13 mouse cellular contexts compared by ENCODE assay signal in the genomic region with DNA sequence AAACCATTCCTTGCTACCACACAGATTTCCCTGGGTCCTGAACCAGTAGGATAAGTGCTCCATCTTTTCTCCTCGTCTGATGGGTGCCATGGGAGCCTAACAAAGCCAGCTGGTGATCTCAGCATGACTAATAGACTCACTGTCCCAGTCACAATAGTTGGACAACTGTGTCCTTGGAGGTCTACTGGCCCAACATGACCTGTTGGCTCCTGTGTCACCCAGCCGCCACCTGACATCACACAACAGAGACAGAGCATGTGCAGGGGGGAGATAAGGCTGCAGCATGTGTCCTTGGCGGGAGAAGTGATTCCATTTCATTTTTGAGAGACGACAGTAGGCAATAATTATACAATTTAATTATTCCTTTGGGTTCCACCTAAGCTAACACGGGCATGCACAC.
"Had no signal": no experiment of that assay in that cellular context is flagged by ENCODE, and none has a peak within 500 bp of the region (broad histone marks: within the 10 kb centered on the region; RNA-seq: fewer than 3 reads in every experiment).

No protein-coding gene starts in this region.

- H3K9me3 ChIP-seq: limb, embryonic 15.5 days; liver, embryonic 12.5 days; megakaryocyte, embryonic 14.5 days; stomach, embryonic 15.5 days had no signal

- H3K9ac ChIP-seq: limb, embryonic 15.5 days; liver, embryonic 12.5 days; lung, embryonic 14.5 days; stomach, embryonic 15.5 days had no signal

- DNase-seq: kidney, adult 2 months; layer of hippocampus, adult 9-11 months; layer of hippocampus, postnatal 36 days; lung, embryonic 14.5 days; lung, postnatal 10 days; lung, postnatal 4 days; right cerebral cortex, postnatal 14 days; thymus, adult 2 months; thymus, postnatal 25 days had no signal

- H3K4me2 ChIP-seq: limb, embryonic 15.5 days; liver, embryonic 12.5 days; lung, embryonic 14.5 days; stomach, embryonic 15.5 days had no signal

- H3K27me3 ChIP-seq: limb, embryonic 15.5 days; liver, embryonic 12.5 days; stomach, embryonic 15.5 days had no signal

- ATAC-seq: liver, embryonic 12.5 days had no signal

- H3K4me1 ChIP-seq: limb, embryonic 15.5 days; stomach, embryonic 15.5 days had no signal

- H3K27ac ChIP-seq: limb, embryonic 15.5 days; liver, embryonic 12.5 days; stomach, embryonic 15.5 days had no signal

- H3K4me3 ChIP-seq: limb, embryonic 15.5 days; liver, embryonic 12.5 days; megakaryocyte, embryonic 14.5 days; stomach, embryonic 15.5 days had no signal

- H3K36me3 ChIP-seq: limb, embryonic 15.5 days; liver, embryonic 12.5 days; stomach, embryonic 15.5 days had no signal
